Mouse (Mus musculus): ENCODE results near the gene Abca15.
"Not testable (repeated sequence)": the region's sequence is repeated elsewhere in the genome, so short reads cannot be mapped to it uniquely, and the experiment has no call there.

The Abca15 gene

DNA sequence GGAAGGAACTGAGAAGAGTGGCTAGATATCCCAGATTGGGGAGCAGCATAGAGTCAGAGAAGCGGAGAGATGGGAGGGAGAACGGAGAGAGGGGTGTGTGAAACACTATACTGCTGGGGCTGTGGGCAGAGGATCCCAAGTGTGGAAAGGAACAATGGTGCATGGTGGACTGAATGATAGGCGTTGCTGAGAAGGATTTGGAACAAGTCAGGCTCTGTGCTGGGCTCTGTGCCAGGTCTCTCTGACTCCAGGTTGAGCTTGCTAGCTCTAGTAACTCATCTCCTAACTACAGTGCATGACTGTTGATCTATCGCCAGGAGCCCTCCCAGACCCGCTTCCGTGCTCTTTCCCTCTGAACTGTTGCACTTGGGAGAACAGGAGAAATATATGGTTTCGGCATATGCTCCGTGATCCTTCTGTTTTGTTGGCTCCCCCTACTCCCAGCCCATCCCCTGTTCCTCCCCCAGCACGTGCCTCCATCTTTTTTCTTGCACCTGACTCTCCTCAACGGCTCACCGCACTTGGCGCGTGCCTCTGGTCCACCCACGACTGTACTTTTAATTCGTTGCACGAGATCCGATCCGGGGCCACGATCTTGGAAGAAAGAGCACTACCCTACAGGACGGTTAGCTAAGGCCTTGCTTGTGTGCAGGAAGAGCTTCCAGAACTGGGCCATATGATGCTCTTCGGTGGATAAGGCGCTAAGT, at the start of gene Abca15:
TSS of gene Abca15 (plus strand) at position 584 of the 707 bp plus-strand sequence.
- no peak for DNase-seq

DNA sequence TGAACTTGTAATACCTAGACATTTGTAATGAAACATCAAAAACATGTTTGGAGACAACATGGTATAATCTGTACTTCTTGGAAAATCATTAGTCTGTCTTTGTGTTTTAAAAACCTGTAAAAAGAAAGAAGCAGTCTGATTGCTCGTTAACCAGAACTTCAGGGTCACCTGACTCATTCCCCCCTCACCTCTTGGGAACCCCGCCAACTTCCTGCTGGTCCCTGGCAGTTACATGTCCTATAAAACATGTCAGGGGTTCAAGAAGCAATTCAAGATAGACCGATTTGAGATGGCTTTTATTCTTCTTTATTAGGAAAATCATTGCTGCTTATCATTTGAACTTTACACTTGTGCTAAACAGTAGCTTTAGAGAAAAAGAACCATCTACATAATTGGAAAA, 43.2 kb upstream of the Abca15 start:
- no peak for DNase-seq

- DNase-seq: no peak
Measured at GRCm38 (mm10) chr7:120316086-120316485, 12.4 kb upstream of the Abca15 start.

DNA sequence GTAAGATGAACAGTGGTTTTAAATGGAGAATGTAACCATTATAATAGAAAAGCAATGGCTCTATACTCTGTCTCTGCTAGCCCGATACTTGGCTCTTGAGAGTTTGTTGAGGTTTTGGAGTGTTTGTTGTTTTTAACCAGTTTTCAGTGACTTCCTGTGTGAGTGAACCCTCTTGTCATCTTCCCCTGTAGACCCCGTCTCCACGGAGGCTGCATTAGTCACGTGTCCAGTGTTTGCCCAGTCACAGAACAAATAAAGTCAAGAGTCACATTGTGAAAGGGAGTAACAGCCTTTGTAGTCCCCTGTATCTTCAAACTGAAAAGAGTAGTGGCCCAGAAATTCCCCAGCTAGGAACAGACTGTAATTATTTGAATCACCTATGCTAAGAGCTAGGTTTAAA, 5.5 kb upstream of the Abca15 start:
- DNase-seq: no peak

DNA sequence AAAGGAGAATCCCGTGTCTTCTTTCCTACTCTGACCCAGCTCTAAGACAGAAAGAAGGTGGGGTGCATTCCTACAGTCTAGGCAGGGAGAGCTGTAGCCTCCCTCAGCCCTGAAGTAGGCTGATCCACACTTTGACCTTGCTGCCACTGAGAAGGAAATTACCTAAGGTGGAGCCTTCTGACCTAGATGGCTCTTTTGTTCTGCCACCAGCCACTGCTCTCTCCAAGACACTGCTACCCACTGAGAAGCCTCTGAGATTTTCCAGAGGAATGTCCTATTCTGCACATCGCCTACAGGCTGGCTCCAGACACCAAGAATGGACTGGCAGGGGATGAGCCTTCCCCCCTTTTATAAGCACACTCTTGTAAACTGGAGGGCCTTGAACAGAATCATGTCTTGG, 2.6 kb upstream of the Abca15 start:
- not testable (repeated sequence) for DNase-seq

- DNase-seq: no peak
Measured at GRCm38 (mm10) chr7:120327220-120328073, 1.0 kb upstream of the Abca15 start.

GRCm38 (mm10) chr7:120361159-120361558, 32.7 kb downstream of the Abca15 start:
- DNase-seq: no peak

DNA sequence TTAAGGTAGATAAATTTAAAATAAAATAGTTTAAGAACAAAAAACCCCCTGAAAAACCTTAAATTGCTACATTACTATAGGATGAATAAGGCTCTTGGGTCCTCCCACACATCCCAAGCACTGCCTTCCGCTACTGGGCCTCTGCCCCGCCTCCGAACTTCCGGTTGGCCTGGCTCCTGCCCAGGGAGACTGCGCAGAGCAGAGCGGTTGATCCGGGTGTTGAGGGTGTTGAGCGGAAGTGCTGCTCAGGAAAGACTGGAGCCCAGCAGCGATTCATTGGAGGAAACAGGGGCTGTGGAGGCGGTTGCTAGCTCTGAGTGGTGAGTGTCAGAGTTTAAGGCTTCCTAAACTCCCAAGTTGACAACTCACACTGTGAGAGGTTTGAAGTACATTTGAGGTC, 81.0 kb downstream of the Abca15 start, which contains the start of gene Abca16:
TSS of gene Abca16 (plus strand) at position 201 of the 400 bp plus-strand sequence.
- DNase-seq: no peak

DNA sequence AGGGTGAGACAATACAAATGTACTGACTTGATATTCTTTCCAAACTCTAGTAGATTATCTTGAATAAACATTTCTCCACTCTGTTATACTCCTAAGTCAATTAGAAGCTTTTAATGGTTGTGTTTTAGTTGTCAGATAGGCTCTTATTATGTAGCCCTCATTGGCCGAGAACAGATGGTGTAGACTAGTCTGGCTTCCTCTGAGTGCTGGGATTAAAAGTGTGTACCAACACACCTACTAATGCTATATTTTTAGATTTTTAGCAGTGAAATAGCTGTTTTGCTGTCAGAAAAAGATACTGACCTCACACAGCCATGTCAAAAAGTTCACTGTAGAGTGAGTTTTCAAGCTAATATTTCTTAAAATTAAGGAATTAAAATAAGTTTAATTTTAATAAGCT, 83.9 kb downstream of the Abca15 start:
- DNase-seq: no peak

DNA sequence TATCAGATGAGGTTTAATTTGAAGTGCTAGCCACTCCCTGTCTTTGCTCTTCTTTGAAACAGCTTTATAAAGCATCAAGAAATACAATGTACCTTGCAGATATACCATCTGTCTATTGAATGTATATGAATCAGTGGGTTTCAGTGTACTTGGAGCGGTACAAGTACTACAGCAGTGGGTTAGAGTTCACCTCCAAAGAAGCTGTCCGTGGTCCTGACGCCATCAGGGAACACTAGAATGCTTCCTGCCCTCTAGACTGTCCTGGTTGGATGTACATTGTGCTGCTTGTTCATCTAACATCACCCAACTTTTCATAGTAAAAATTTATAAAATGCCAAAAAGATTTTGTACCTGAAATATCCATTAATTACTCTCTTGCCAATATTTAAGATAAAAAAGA, 98.2 kb downstream of the Abca15 start:
- no peak for DNase-seq

DNA sequence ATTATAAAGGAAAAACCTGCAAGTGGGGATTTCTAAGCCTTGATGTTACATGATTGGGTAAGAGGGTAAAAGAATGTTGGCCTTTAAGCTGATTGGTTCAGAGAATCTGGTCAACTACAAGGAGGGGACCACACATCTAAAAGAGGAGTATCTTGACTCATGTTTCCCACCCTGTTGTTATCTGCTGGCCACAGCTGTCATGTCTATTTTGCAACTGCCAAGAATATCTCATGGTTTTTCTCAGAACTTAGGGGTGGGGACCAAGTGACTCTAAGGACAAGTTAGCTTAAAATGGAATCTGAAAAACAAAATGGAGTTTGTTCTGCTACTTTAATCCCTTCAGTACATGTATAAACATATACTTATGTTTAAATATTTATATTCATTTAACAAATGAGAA, 103.0 kb downstream of the Abca15 start:
- DNase-seq: no peak

Data from B cell, adult 2 months (primary cell).